Mouse (Mus musculus) intestine, postnatal 0 days (tissue): ENCODE data around the gene Ifna6. TPM values are rescaled to one million over a fixed set of nuclear protein-coding genes. Genes with fewer than 3 reads are reported as not detected.

Source experiments
- ATAC-seq: fragments of 200-750 bp; cut with Nextera tagmentation; 2 replicates; pipeline ENCODE4 v1.8.0; 2017; ENCODE audit warnings: mild to moderate bottlenecking, moderate TSS enrichment, moderate library complexity
- H3K27ac ChIP-seq: fragments of 300-500 bp; sonication (generic); 2 replicates; pipeline ENCODE4 v1.5.1; 2014; ENCODE audit warnings: mild to moderate bottlenecking, low read depth, low read length, moderate library complexity
- H3K27me3 ChIP-seq: fragments of 300-500 bp; sonication (generic); replicated peaks from 2 replicates; pipeline ENCODE4 v1.6.1; 2014; ENCODE audit warnings: low read length, mixed read lengths; ENCODE audit not compliant: control insufficient read depth, insufficient read depth
- H3K36me3 ChIP-seq: fragments of 300-500 bp; sonication (generic); 2 replicates; pipeline ENCODE4 v1.6.1; 2014; ENCODE audit warnings: mild to moderate bottlenecking, moderate library complexity; ENCODE audit not compliant: control insufficient read depth, insufficient read depth
- H3K4me1 ChIP-seq: fragments of 300-500 bp; sonication (generic); replicated peaks from 2 replicates; pipeline ENCODE4 v1.6.1; 2014; ENCODE audit warnings: antibody characterized with exemption, low read length, mixed read lengths; ENCODE audit not compliant: control insufficient read depth, insufficient read depth
- H3K4me2 ChIP-seq: fragments of 300-500 bp; sonication (generic); replicated peaks from 2 replicates; pipeline ENCODE4 v1.6.1; 2014; ENCODE audit warnings: low read depth, mild to moderate bottlenecking, moderate library complexity
- H3K4me3 ChIP-seq: fragments of 300-500 bp; sonication (generic); 2 replicates; pipeline ENCODE4 v1.5.1; 2014; ENCODE audit warnings: low read depth, low read length
- H3K9ac ChIP-seq: fragments of 300-500 bp; sonication (generic); 2 replicates; pipeline ENCODE4 v1.6.1; 2014; ENCODE audit warnings: mild to moderate bottlenecking, low read depth, low read length
- H3K9me3 ChIP-seq: fragments of 300-500 bp; sonication (generic); 2 replicates; pipeline ENCODE4 v1.6.1; 2016; ENCODE audit warnings: mixed run types; ENCODE audit not compliant: control insufficient read depth
- CTCF ChIP-seq: sonication (generic); IDR thresholded peaks from 2 replicates; pipeline ENCODE4 v1.5.1; 2016; ENCODE audit warnings: low read depth, mild to moderate bottlenecking, control low read depth, antibody characterized with exemption, moderate library complexity
- WGBS: fragments of 180-500 bp; shearing (Covaris S2); extraction: QIAGEN DNeasy Blood & Tissue Kit; methylation state at CpG from one replicate; pipeline ENCODE4 v1.1.7; 2014; 5-methylcytosine and 5-hydroxymethylcytosine counted together
- polyA plus RNA-seq: library from polyadenylated mRNA; unstranded; fragments of >200 nt; fragmentation: Nextera tagmentation; extraction: Ambion mirVana; gene quantifications from 2 replicates; pipeline ENCODE4 v1.2.1, GENCODE M21; 2015

The Ifna6 gene
- polyA plus RNA-seq, 1 experiment from 2014 or later, result not detected

- ATAC-seq, result no peak
- Histone ChIP-seq H3K4me1 (no peaks in the 10 kb centered on the region), H3K9me3 (no peaks in the 10 kb centered on the region), H3K4me3 (no peak overlapping the region), H3K36me3 (no peaks in the 10 kb centered on the region), H3K9ac (no peak overlapping the region), H3K27me3 (no peaks in the 10 kb centered on the region), H3K4me2 (no peak overlapping the region), H3K27ac (0 out of 2 replicates have a peak overlapping the region, but pooled peaks have one; percentile 75)
- 75% methylated on average over 4 of the region's 4 CpGs for WGBS
- peak; percentile 36; the same call in 1 of the 2 replicates for TF ChIP-seq CTCF
These were observed 49.3 kb downstream of the Ifna6 start for GRCm38 (mm10) chr4:88876520-88876919.

Other genes with a start within 250 kb of the Ifna6 start
- not detected in 2 replicates for gene Ifna9, start 235.0 kb upstream of the Ifna6 start, polyA plus RNA-seq
- gene Ifna12, start 224.0 kb upstream of the Ifna6 start, polyA plus RNA-seq, result not detected in 2 replicates
- not detected in 2 replicates for gene C87499, start 193.0 kb upstream of the Ifna6 start, polyA plus RNA-seq
- gene Ifna13, start 183.0 kb upstream of the Ifna6 start, polyA plus RNA-seq, result not detected in 2 replicates
- not detected in 2 replicates for gene Ifna16, start 150.5 kb upstream of the Ifna6 start, polyA plus RNA-seq
- not detected in 2 replicates for gene Ifna2, start 143.5 kb upstream of the Ifna6 start, polyA plus RNA-seq
- gene Ifnab, start 136.1 kb upstream of the Ifna6 start, polyA plus RNA-seq, result not detected in 2 replicates
- 0.16 and 0.43 TPM in 2 replicates for gene Gm26566, start 105.6 kb upstream of the Ifna6 start, polyA plus RNA-seq
- gene Klhl9, start 105.0 kb upstream of the Ifna6 start, polyA plus RNA-seq, result 40.5 and 42.5 TPM in 2 replicates
- not detected in 2 replicates for gene Gm13271, start 72.5 kb upstream of the Ifna6 start, polyA plus RNA-seq
- 0.20 TPM in 1 of 2 replicates, not detected in the other for gene Gm13283, start 67.3 kb upstream of the Ifna6 start, polyA plus RNA-seq
- gene Gm13290, start 53.6 kb upstream of the Ifna6 start, polyA plus RNA-seq, result 0.13 TPM in 1 of 2 replicates, not detected in the other
- gene Gm13289, start 50.5 kb upstream of the Ifna6 start, polyA plus RNA-seq, result not detected in 2 replicates
- gene Gm13272, start 47.6 kb upstream of the Ifna6 start, polyA plus RNA-seq, result not detected in 2 replicates
- 0.18 TPM in 1 of 2 replicates, not detected in the other for gene Ifnz, start 45.3 kb upstream of the Ifna6 start, polyA plus RNA-seq
- gene Gm13276, start 41.7 kb upstream of the Ifna6 start, polyA plus RNA-seq, result not detected in 2 replicates
- gene Gm13277, start 38.8 kb upstream of the Ifna6 start, polyA plus RNA-seq, result not detected in 2 replicates
- gene Gm13278, start 35.9 kb upstream of the Ifna6 start, polyA plus RNA-seq, result not detected in 2 replicates
- gene Gm13275, start 32.9 kb upstream of the Ifna6 start, polyA plus RNA-seq, result not detected in 2 replicates
- not detected in 2 replicates for gene Gm13279, start 30.0 kb upstream of the Ifna6 start, polyA plus RNA-seq
- gene Gm13285, start 27.8 kb upstream of the Ifna6 start, polyA plus RNA-seq, result 0.37 and 0.42 TPM in 2 replicates
- not detected in 2 replicates for gene Gm13287, start 24.2 kb upstream of the Ifna6 start, polyA plus RNA-seq
- not detected in 2 replicates for gene Gm13288, start 21.9 kb upstream of the Ifna6 start, polyA plus RNA-seq
- gene Ifna7, start 11.2 kb upstream of the Ifna6 start, polyA plus RNA-seq, result not detected in 2 replicates
- gene Ifna11, start 7.5 kb upstream of the Ifna6 start, polyA plus RNA-seq, result not detected in 2 replicates
- gene Ifna5, start 8.1 kb downstream of the Ifna6 start, polyA plus RNA-seq, result not detected in 2 replicates
- gene Ifna4, start 14.4 kb downstream of the Ifna6 start, polyA plus RNA-seq, result not detected in 2 replicates
- gene Ifna1, start 22.7 kb downstream of the Ifna6 start, polyA plus RNA-seq, result not detected in 2 replicates
- not detected in 2 replicates for gene Ifne, start 52.8 kb downstream of the Ifna6 start, polyA plus RNA-seq